Mouse (Mus musculus) cerebellum, adult 9-10 months (tissue): ENCODE data around the gene Olfr411.

Experiments used
- DNase-seq: peaks from one replicate; pipeline ENCODE4 v3.0.0; 2022

The Olfr411 gene

DNA sequence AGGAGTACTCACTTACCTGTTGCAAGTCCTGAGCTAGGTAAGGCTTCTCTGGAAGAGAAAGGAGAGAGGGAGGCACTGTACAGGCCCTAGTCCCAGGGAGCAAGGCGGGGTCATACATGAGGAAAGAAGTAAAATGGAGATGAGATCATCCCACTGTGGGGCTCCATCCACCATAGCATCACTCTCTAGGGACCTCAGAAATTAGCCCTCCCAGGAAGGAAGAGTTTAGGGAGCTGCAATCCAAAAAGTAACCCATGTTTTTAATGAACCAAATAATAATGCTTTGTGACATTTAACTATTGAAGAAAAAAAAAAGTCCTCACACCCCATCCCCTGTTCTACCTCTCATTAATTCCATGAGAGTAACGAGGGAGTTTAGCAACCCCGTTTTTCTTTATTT, at the start of gene Olfr411:
Gene Olfr411 (minus strand): TSS at position 101 of the 400 bp plus-strand sequence.
- DNase-seq = no peak

DNA sequence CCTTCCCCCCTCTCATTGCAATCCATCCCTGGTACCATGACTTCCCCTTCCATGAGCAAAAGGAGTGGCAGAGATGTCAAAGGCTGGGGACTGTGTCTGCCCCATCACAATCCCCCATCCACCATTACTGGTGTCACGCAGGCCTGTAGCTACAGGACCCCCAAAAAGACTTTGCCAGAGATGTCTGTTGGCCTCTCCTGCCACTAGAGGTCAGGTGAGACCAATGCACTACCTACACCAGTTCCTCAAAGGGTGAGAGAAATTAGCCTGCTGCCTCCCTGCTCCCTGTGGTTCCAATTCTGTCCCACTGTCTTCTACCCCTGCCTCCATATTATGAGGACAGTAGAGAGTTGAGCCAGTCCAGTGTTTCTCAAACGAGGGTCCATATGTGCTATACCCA, 49.7 kb upstream of the Olfr411 start:
- no peak for DNase-seq

DNA sequence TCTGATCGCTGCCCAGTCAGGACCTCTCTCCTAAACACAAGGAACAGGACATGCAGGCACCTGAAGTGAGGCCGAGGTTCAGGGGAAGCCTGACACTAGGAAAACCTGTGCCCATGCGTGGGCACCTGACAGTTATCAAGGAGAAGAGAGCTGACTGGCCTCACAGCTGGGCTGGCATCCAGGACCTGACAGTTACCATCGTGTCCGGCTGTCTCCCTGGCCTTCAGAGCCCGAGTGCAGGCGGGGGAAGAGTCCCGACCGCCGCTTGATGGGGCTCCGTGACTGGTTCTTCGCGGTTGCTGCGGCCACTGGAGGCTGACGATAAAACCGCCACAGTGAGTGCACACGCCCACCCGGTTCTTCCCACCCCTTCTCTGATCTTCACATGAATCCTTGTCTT, 43.1 kb upstream of the Olfr411 start:
- no peak for DNase-seq

DNA sequence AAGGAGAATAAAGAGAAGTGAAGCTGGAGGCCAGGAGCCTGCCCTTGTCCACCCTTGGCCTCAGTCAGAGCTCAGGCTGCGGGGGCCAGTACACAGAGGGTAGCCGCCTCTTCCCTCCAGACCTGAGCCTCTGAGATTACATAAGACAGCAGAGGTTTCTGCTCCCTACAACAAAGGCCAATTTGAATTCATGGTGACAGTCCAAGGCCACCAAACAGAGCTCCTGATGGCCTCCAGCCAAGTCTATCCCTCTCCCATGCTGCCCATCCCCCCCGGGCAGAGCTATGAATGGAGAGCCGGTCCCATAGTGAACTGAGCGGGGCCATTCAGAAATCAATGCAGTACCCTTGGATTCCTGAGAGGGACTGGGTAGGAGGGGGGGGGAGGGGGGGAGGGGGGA, 41.0 kb upstream of the Olfr411 start:
- no peak for DNase-seq

DNA sequence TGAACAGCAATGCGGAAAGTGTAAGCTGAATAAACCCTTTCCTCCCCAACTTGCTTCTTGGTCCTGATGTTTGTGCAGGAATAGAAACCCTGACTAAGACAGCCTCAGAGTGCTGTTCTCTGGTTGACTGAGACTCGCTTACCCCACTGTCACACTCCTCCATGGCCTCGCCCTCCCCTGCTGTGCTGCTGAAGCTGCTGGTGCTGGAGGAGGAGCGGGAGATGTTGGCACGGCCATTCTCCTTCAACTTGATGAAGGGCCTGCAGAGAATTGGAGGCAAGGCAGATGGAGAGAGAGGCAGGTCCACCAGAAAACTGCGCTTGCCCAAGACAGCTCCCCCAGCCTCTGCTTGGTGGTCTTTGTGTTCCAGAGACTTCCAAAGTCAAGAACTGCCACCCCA, 40.5 kb upstream of the Olfr411 start:
- DNase-seq = no peak

DNA sequence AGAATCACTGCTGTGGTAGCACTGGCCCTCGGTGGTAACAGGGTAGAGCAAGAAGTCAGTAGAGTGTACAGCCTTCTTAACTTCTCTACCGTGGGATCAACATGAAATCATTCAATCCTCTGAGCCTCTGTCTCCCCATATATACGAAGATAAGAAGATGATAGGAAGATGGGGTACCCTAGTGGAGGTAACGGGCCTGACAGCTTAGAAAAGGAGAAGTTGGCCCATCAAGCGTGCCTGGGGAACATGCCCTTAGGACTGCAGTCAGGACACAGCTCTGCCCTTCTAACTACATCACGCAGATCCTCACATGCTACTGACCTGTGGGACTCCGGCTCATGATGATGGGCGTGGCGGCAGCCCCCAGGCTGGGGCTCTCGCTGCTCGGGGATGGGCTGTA, 39.4 kb upstream of the Olfr411 start:
- no peak for DNase-seq

DNA sequence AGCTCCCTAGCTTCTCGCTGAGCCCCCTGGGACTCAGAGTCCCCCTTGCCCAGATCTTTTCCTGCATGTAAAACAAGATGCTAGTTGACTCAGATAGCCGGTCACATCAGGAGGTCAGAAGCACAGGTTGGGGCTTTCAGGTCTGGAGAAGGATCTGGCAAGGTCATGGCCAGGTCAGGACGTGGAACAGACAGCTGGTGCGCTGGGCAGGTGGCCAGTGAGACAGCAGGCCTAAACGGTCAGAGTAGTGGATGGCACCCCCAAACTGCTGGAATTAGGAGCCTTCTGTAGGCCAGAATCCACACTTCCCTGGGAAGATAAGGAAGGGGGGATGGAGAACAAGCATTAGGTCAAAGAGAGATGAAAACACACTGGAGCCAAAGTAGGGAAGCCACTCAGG, 34.8 kb upstream of the Olfr411 start:
- no peak for DNase-seq

DNA sequence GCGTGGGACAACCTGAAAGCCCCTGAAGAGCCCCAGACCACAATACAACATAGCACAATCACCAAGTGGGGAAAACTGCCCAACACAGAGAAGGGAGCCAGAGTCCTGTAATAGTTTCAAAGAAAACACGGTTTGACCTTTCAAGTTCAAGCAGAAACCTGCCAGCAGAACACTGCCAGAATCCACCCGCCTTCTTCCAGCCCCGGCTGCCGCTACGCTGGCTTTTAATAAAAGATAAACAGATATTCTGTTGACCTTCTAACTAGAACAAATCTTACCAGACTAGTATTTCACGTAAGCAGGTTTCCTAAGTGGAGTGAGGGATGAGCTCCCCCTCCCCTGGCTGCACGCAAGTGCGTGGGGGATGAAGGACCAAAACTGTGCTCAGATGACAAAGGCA, 33.2 kb upstream of the Olfr411 start:
- DNase-seq = no peak

DNA sequence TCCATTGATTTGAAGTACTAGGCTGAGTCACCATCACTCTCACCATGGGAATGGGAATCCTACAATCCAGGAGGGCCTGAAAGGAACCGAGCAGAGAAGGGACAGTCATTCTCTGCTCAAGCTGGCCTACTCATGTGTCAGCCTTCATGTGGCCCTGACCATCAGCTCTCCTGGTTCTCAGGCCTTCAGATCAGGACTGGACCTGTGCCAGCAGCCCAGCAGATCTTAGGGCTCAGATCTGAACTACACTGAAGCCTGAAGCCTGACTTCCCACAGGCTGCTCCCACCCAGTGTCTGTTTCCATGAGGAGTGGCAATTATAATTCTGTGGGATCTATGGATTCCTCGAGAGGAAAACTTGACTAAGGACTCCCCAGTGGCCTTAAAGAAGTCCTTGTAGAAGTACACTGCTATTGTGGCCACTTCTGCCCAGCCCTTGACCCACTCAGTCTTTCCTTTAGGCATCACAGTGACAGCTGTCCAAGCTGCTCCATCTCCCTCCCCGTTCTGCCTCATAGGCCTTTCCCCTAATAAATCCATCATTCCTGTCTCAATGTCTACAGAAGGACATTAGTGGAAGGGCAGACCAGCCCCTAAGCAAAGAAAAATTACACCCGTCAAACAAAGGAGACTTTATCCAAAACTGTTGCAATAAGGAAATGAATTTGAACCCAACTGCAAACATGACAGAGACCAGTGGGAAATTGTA, 26.9 kb upstream of the Olfr411 start:
- DNase-seq = no peak

DNA sequence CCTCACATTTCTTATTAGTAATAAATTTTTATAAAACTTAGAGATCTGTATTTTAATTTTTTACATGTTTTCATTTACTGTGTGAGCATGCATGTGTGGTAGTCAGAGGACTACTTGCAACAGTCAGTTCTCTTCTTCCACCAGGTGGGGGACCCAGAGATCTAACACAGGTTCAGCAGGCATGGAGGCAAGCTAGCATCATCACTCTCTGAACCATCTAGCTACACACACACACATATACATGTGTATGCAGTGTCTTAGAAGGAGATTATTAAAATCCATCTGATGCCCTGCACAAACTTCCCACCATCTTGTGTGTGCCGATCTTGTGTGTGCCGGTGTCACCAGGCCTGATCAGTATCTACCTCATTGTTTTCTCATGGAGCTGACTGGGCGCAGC, 24.4 kb upstream of the Olfr411 start:
- peak; percentile 44 for DNase-seq

DNA sequence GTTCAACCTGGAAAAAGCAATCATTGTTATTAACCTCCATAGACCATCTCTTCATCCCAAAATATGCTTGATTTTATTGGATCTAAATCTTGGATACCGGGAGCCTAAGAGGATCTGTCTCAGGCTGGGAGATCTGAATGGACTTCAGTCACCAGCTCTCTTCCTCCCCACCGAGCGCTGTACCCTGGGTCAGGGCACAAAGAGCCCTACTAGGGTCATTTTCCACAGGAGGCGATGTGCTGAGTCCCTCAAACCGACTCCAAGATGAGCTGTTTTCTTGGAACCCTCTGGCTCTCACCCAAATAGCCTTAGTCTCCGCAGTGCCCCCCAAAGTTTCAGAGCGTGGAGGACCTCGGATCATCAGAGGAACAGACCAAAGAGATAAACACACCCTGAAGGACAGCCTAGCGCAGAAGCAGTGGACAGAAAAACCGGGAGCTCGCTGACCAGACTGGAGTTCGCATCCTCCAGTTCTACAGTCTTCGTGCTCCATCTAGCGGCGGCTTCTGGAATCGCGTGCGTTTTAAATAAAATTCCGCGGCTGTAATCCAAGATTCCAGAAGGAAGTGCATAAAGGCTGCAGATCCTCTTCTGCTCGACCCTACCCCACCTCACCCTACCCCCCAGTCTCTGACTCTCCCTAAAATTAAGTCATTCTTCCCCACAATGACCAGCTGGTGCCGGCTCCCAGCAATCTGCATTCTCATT, 19.1 kb upstream of the Olfr411 start:
- peak; percentile 75 for DNase-seq

DNA sequence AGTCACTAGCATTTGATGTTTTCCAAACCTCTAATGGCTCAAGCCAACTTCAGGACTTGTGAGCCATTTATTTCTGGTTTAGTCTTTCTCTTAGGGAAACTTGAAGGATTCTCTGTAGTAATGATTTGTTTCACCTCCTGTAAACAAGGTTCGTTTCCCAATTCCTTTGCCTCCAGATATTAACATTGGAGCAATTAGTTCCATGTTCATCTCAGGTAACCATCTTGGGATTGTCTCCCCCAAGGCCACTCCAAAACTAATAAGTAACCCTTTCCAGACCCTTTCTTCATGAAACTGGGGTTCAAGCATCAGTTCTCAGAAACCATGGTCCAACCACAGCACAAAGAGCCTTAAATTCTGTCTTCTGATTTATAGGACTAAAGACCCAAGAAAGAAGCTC, 9.3 kb upstream of the Olfr411 start, which contains the start of gene Olfr412:
Gene Olfr412 (plus strand): TSS at position 301 of the 400 bp plus-strand sequence.
- no peak for DNase-seq

DNA sequence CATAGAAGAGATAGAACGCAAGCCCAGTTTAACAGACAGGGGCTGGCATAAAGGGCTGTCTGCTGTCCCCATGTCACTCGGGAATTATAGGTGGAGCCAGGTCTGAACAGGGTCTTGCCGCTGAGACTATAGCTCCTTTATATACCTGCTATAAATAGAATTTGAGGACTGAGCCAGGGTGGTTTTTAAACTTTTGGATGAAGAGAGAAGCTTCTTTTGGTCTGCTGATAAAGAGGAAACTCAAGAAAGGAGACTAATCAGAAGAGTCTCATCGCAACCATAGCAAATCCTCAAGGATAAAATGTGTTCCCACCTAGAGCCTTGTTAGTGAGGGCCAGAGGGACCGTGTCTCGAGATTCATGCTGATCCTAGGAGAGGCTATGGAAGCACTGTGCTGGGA, 14.5 kb downstream of the Olfr411 start, which contains the start of gene Olfr410:
Gene Olfr410 (minus strand): TSS at position 101 of the 400 bp plus-strand sequence.
- no peak for DNase-seq

DNA sequence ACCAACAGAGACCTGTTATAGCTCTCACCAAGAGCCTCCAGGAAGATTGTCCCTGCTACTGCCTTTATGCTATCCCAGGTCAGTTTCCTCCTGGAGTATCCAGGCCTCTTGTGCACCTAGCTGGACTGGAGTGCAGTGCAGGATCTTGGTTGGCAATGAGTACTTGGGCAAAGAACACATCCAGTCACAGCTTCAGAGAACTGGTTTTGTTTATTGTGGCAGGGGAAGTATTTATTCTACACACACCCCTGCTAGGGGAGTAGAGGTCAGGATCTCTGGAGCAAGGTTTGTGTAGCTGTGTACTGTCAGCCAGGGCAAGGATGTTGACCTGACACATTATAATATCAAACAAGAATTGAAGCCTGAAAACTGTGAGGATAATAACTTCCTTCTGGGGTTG, 23.7 kb downstream of the Olfr411 start:
- DNase-seq = no peak

DNA sequence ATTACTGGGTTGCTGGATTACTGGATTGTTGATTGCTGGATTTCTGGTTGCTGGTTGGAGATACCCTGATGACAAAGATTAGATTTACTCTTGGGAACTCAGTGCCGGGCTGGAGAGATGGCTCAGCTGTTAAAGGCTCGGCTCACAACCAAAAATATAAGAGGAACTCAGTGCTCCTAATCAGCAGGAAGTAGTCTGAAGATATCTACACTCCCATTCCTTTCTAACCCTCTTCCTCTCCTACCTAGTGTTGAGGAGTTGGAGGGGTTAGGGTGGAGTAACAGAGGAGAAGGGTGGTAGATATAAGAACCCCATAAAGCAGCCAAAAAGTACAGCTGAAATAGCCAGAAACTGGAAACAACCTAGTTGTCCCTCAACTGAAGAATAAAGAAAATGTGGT, 26.4 kb downstream of the Olfr411 start:
- no peak for DNase-seq
